ENCODE assay signal across 8 mouse cellular contexts in genomic region chr15:28154822-28155501, GRCm38 (mm10). TPM values are rescaled to one million over a fixed set of nuclear protein-coding genes. Genes with fewer than 3 reads are reported as not detected.
DNase-seq lines count a peak whose midpoint lies in the region; ATAC-seq and TF ChIP-seq lines count a peak whose summit lies in the region.

No protein-coding gene starts in this region.

- no peaks in the 10 kb centered on the region for H3K36me3 ChIP-seq in E14TG2a.4 (ENCODE audit: insufficient read depth, low read length)
- no peaks in the 10 kb centered on the region for H3K36me3 ChIP-seq in forebrain, embryonic 11.5 days (ENCODE audit: control insufficient read depth, insufficient read depth, low read length)
- no peaks in the 10 kb centered on the region for H3K36me3 ChIP-seq in hindbrain, embryonic 13.5 days
- no peaks in the 10 kb centered on the region for H3K36me3 ChIP-seq in midbrain, embryonic 11.5 days (ENCODE audit: control insufficient read depth, insufficient read depth, low read length)
- H3K36me3 ChIP-seq in testis, adult 2 months (ENCODE audit: control insufficient read depth, insufficient read depth, low read length), result no peaks in the 10 kb centered on the region

- WGBS in forebrain, embryonic 11.5 days, result 5% methylated on average over 26 of the region's 27 CpGs
- WGBS in hindbrain, embryonic 13.5 days, result 6% methylated on average over 26 of the region's 27 CpGs
- 4% methylated on average over 26 of the region's 27 CpGs for WGBS in midbrain, embryonic 11.5 days

- peak; percentile 93 for ATAC-seq in forebrain, embryonic 11.5 days (replicated peaks; ENCODE audit: low FRiP score)
- peak; percentile 90 for ATAC-seq in hindbrain, embryonic 13.5 days (ENCODE audit: low FRiP score)
- peak; percentile 94 for ATAC-seq in midbrain, embryonic 11.5 days (ENCODE audit: low FRiP score)

- H3K9me3 ChIP-seq in E14TG2a.4 (ENCODE audit: low read length), result no peaks in the 10 kb centered on the region
- H3K9me3 ChIP-seq in forebrain, embryonic 11.5 days (ENCODE audit: control insufficient read depth, low read length), result no peaks in the 10 kb centered on the region
- no peaks in the 10 kb centered on the region for H3K9me3 ChIP-seq in hindbrain, embryonic 13.5 days
- no peaks in the 10 kb centered on the region for H3K9me3 ChIP-seq in midbrain, embryonic 11.5 days (ENCODE audit: control insufficient read depth, low read length)

- peak overlapping the region; percentile 48 for H3K4me2 ChIP-seq in forebrain, embryonic 11.5 days (ENCODE audit: low read depth, low read length, severe bottlenecking)
- H3K4me2 ChIP-seq in hindbrain, embryonic 13.5 days, result peak overlapping the region; percentile 60
- H3K4me2 ChIP-seq in midbrain, embryonic 11.5 days, result peak overlapping the region; percentile 53

- TF ChIP-seq CTCF in E14TG2a.4 (conservative IDR thresholded peaks at IDR 0.05; ENCODE audit: low read length), result no peak
- TF ChIP-seq CTCF in left cerebral cortex, adult 2 months (IDR thresholded peaks at IDR 0.05), result peak; percentile 21
- TF ChIP-seq CTCF in testis, adult 2 months (IDR thresholded peaks at IDR 0.05; ENCODE audit: control insufficient read depth, insufficient read depth, insufficient replicate concordance, low read depth, low read length), result peak; percentile 13; the same call in 1 of the 2 replicates

- intact Hi-C loops in left cerebral cortex, adult 2 months (cut with DNase I), result loop anchor here (5.0 kb wide), 2 partner anchors 43 to 128 kb away; partner anchors contain the start of gene Trio

- no peak for TF ChIP-seq POLR2A in testis, adult 2 months (IDR thresholded peaks at IDR 0.05; ENCODE audit: control insufficient read depth, low read depth, low read length)

- H3K27ac ChIP-seq in forebrain, embryonic 11.5 days (ENCODE audit: low read depth, low read length), result no peak overlapping the region
- H3K27ac ChIP-seq in hindbrain, embryonic 13.5 days, result no peak overlapping the region
- H3K27ac ChIP-seq in left cerebral cortex, adult 2 months, result peak overlapping the region; percentile 36; the same call in 1 of the 2 replicates
- H3K27ac ChIP-seq in midbrain, embryonic 11.5 days (ENCODE audit: low read depth, low read length), result no peak overlapping the region
- no peak overlapping the region for H3K27ac ChIP-seq in testis, adult 2 months (ENCODE audit: control insufficient read depth, insufficient read depth, low read depth, low read length)

- DNase-seq in brain, adult 2 months (ENCODE audit: low read depth, low spot score), result peak; percentile 69
- DNase-seq in forebrain, embryonic 11.5 days (ENCODE audit: low spot score), result peak; percentile 82
- peak; percentile 44 to 53 for DNase-seq in left cerebral cortex, adult 2 months (ENCODE audit: extremely low spot score in 1 of 2, low spot score in 2 of 2)
- peak; percentile 96 for DNase-seq in midbrain, embryonic 11.5 days (ENCODE audit: low spot score, missing footprints)
- no peak for DNase-seq in thymus, postnatal 36 days

- peaks cover 45% of the 10 kb centered on the region for H3K27me3 ChIP-seq in E14TG2a.4 (ENCODE audit: insufficient read depth, low read length)
- no peaks in the 10 kb centered on the region for H3K27me3 ChIP-seq in forebrain, embryonic 11.5 days (ENCODE audit: control insufficient read depth, insufficient read depth, low read length)
- H3K27me3 ChIP-seq in hindbrain, embryonic 13.5 days, result 0 out of 2 replicates have a peak, but pooled peaks cover 3% of the 10 kb centered on the region
- H3K27me3 ChIP-seq in midbrain, embryonic 11.5 days (ENCODE audit: control insufficient read depth, insufficient read depth, low read length), result no peaks in the 10 kb centered on the region
- no peaks in the 10 kb centered on the region for H3K27me3 ChIP-seq in testis, adult 2 months (ENCODE audit: control insufficient read depth, insufficient read depth, low read length)

- peaks cover 27% of the 10 kb centered on the region for H3K4me1 ChIP-seq in E14TG2a.4 (replicated peaks; ENCODE audit: low read depth, low read length)
- H3K4me1 ChIP-seq in forebrain, embryonic 11.5 days (replicated peaks; ENCODE audit: control insufficient read depth, insufficient read depth, low read length), result peaks cover 9% of the 10 kb centered on the region; the same call in 1 of the 2 replicates
- H3K4me1 ChIP-seq in hindbrain, embryonic 13.5 days (replicated peaks), result peaks cover 20% of the 10 kb centered on the region
- peaks cover 13% of the 10 kb centered on the region for H3K4me1 ChIP-seq in midbrain, embryonic 11.5 days (ENCODE audit: control insufficient read depth, insufficient read depth, low read length)
- H3K4me1 ChIP-seq in testis, adult 2 months (ENCODE audit: control insufficient read depth, insufficient read depth, low read length), result peaks cover 3% of the 10 kb centered on the region; the same call in 1 of the 2 replicates

- no peak overlapping the region; the same call in 1 of the 2 replicates for H3K9ac ChIP-seq in forebrain, embryonic 11.5 days (ENCODE audit: low read length)
- H3K9ac ChIP-seq in hindbrain, embryonic 13.5 days, result peak overlapping the region; percentile 30
- H3K9ac ChIP-seq in midbrain, embryonic 11.5 days (ENCODE audit: low read length), result peak overlapping the region; percentile 40; the same call in 1 of the 2 replicates

- H3K4me3 ChIP-seq in E14TG2a.4 (replicated peaks; ENCODE audit: low read length), result peak overlapping the region; percentile 57
- peak overlapping the region; percentile 11 for H3K4me3 ChIP-seq in forebrain, embryonic 11.5 days (ENCODE audit: low read depth, low read length)
- peak overlapping the region; percentile 36 for H3K4me3 ChIP-seq in hindbrain, embryonic 13.5 days
- peak overlapping the region; percentile 51 for H3K4me3 ChIP-seq in left cerebral cortex, adult 2 months
- H3K4me3 ChIP-seq in midbrain, embryonic 11.5 days (ENCODE audit: low read depth, low read length), result peak overlapping the region; percentile 22; the same call in 1 of the 2 replicates
- no peak overlapping the region for H3K4me3 ChIP-seq in testis, adult 2 months (ENCODE audit: control insufficient read depth, low read depth, low read length)

RNA-seq across cellular contexts. Expression of gene Dnah5, which starts 48.6 kb away (rescaled TPM):
- 0.05 and 0.08 TPM in 2 replicates for polyA plus RNA-seq in forebrain, embryonic 11.5 days (2014; fragmentation: Nextera tagmentation; extraction: Ambion mirVana)
- 0.21 and 0.23 TPM in 2 replicates for polyA plus RNA-seq in hindbrain, embryonic 13.5 days (2015; fragmentation: Nextera tagmentation; extraction: Ambion mirVana)
- 1 to 10 TPM; 2.8 to 3.6 TPM for total RNA-seq in left cerebral cortex, adult 2 months (2021)
- polyA plus RNA-seq in midbrain, embryonic 11.5 days (2014; fragmentation: Nextera tagmentation; extraction: Ambion mirVana), result 0.30 and 0.33 TPM in 2 replicates
- polyA plus RNA-seq in testis, adult 2 months (2012; rRNA removed), result 0.19 and 0.32 TPM in 2 replicates

Comparison
In these comparisons a context has a peak if more than half of its experiments do, and no peak if none do; other contexts are left out.
1. DNase-seq: peak in brain, adult 2 months (single experiment), forebrain, embryonic 11.5 days (single experiment), left cerebral cortex, adult 2 months (2 of 2) and midbrain, embryonic 11.5 days (single experiment); none in thymus, postnatal 36 days (0 of 2).
2. Peak in every context shown above with its lines, with median percentiles within 50 percentile points of each other: ATAC-seq and H3K4me2 ChIP-seq.